Mouse (Mus musculus) CH12.LX (cell line): ENCODE measurements around the gene Arhgef38.

Experiments
- CHD2 ChIP-seq: IDR thresholded peaks from 2 replicates; pipeline ENCODE4 v1.6.1; 2011; ENCODE audit warnings: low read length, improper control_type of control experiment
- CTCF ChIP-seq, 2 experiments: IDR thresholded peaks in 1 of 2; conservative IDR thresholded peaks in 1 of 2; 2 replicates each; pipeline ENCODE4 v1.5.1; 2011 to 2012; ENCODE audit warnings: low read depth in 2 of 2, low read length in 2 of 2, improper control_type of control experiment in 1 of 2, inconsistent platforms in 1 of 2, mild to moderate bottlenecking in 1 of 2, moderate library complexity in 1 of 2
- GABPA ChIP-seq: IDR thresholded peaks from 2 replicates; pipeline ENCODE4 v1.6.1; 2012; ENCODE audit warnings: low read depth, low read length, improper control_type of control experiment, inconsistent platforms; ENCODE audit not compliant: insufficient replicate concordance
- MXI1 ChIP-seq: IDR thresholded peaks from 2 replicates; pipeline ENCODE4 v1.6.1; 2011; ENCODE audit warnings: mild to moderate bottlenecking, low read depth, low read length, improper control_type of control experiment
- POLR2A ChIP-seq: IDR thresholded peaks from 2 replicates; pipeline ENCODE4 v1.6.1; 2011; ENCODE audit warnings: low read depth, mild to moderate bottlenecking, improper control_type of control experiment, low read length
- TBP ChIP-seq: conservative IDR thresholded peaks from 2 replicates; pipeline ENCODE4 v1.6.1; 2011; ENCODE audit warnings: low read depth, low read length, improper control_type of control experiment
- TCF12 ChIP-seq: IDR thresholded peaks from 2 replicates; pipeline ENCODE4 v1.6.1; 2014; ENCODE audit warnings: low read depth, mild to moderate bottlenecking, inconsistent platforms, low read length, improper control_type of control experiment

DNA sequence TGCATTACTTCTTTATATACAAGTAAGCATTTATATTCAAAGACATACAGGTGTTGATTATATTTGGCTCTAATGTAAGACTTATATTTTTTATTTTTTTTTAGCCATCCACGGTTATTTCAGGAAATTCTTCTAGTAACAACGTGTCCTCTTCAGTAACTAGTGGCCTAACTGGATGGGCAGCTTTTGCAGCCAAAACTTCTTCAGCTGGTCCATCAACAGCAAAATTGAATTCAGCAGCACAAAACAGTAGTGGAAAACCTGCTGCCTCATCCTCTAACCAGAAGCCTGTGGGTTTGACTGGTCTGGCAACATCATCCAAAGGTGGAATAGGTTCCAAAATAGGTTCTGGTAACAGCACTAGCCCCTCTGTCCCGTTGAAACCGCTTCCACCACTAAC is 126.0 kb downstream of the Arhgef38 start:
- TF ChIP-seq TCF12 (no peak), CTCF (conservative IDR thresholded peaks at IDR 0.05 in 1 of 2, IDR thresholded peaks at IDR 0.05 in 1 of 2; ENCODE audit: low read depth in 2 of 2, low read length in 2 of 2) (no peak), CHD2 (no peak), MXI1 (no peak), GABPA (no peak), TBP (no peak), POLR2A (no peak)
